Mouse (Mus musculus): Measurements from ENCODE around the gene Foxn1.

- no peak for TF ChIP-seq EP300 (IDR thresholded peaks at IDR 0.05)
- TF ChIP-seq CTCF (IDR thresholded peaks at IDR 0.05), result no peak
Measured at GRCm38 (mm10) chr11:78322076-78322831, 64.1 kb downstream of the Foxn1 start.

Data from lung, postnatal 0 days (tissue).